In the genomic region with DNA sequence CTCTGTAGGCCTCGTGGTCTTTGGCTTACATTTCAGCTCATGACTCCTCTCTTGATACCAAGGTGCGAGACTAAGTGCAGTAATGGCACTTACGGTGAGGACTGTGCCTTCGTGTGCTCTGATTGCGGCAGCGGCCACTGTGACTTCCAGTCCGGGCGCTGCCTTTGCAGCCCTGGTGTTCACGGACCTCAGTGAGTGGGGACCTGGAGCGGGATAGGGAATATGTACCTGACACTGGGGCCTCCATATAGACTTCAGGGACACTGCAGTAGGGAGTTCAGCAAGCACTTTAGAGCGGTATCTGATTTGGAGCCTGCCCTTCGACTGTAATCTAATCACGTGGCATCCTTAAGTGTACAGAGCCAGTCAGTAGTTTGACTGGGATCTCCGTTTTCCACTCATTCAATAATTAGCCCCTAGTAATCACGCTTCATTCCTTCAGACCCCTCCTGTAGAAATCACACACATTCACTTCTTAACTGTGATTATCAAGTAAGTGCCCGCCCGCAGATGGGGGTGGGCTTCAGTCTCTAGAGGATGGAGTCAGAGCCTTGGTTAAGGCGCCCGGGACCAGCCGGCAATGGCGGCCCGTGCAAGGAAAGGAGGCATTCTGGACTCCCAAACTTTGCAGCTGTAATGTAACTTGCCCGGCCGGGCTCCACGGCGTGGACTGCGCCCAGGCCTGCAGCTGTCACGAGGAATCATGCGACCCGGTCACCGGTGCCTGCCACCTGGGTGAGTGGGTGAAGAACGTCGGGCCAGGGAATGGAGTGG, we compare ENCODE assay signal across 9 mouse cellular contexts. TPM values are rescaled to one million over a fixed set of nuclear protein-coding genes. Genes with fewer than 3 reads are reported as not detected.
DNase-seq lines count a peak whose midpoint lies in the region; ATAC-seq and TF ChIP-seq lines count a peak whose summit lies in the region.
"Had no signal": no experiment of that assay in that cellular context is flagged by ENCODE, and none has a peak within 500 bp of the region (broad histone marks: within the 10 kb centered on the region; RNA-seq: fewer than 3 reads in every experiment).

No protein-coding gene starts in this region.

- H3K4me1 ChIP-seq in embryonic facial prominence, embryonic 15.5 days = peaks cover 97% of the 10 kb centered on the region
- H3K4me1 ChIP-seq in intestine, postnatal 0 days (replicated peaks; ENCODE audit: control insufficient read depth, insufficient read depth, low read length) = 0 out of 2 replicates have a peak, but pooled peaks cover 8% of the 10 kb centered on the region
- peaks cover 54% of the 10 kb centered on the region for H3K4me1 ChIP-seq in neural tube, embryonic 13.5 days (replicated peaks)

- intact Hi-C loops in left cerebral cortex, adult 2 months (cut with DNase I) = no loop called here

- 27% methylated on average over 33 of the region's 33 CpGs for WGBS in embryonic facial prominence, embryonic 15.5 days
- 40% methylated on average over 33 of the region's 33 CpGs for WGBS in intestine, postnatal 0 days
- 6% methylated on average over 33 of the region's 33 CpGs for WGBS in neural tube, embryonic 13.5 days

- peak overlapping the region; percentile 37 for H3K4me3 ChIP-seq in left cerebral cortex, adult 2 months
- peak overlapping the region; percentile 37 for H3K4me3 ChIP-seq in embryonic facial prominence, embryonic 15.5 days (replicated peaks)
- H3K4me3 ChIP-seq in intestine, postnatal 0 days (ENCODE audit: low read depth, low read length) = peak overlapping the region; percentile 38
- H3K4me3 ChIP-seq in neural tube, embryonic 13.5 days = peak overlapping the region; percentile 39

- H3K4me2 ChIP-seq in embryonic facial prominence, embryonic 15.5 days (replicated peaks) = peak overlapping the region; percentile 81
- peak overlapping the region; percentile 60 for H3K4me2 ChIP-seq in intestine, postnatal 0 days (replicated peaks; ENCODE audit: low read depth)
- H3K4me2 ChIP-seq in neural tube, embryonic 13.5 days = peak overlapping the region; percentile 63

- H3K36me3 ChIP-seq in embryonic facial prominence, embryonic 15.5 days = no peaks in the 10 kb centered on the region; the same call in 1 of the 2 replicates
- H3K36me3 ChIP-seq in intestine, postnatal 0 days (ENCODE audit: control insufficient read depth, insufficient read depth) = 0 out of 2 replicates have a peak, but pooled peaks cover 4% of the 10 kb centered on the region
- H3K36me3 ChIP-seq in neural tube, embryonic 13.5 days = no peaks in the 10 kb centered on the region

- DNase-seq in left cerebral cortex, adult 2 months (ENCODE audit: extremely low spot score in 1 of 2, low spot score in 2 of 2) = no peak
- DNase-seq in left cerebral cortex, adult 11 months (ENCODE audit: low spot score) = no peak
- no peak for DNase-seq in thymus, adult 18-20 months
- DNase-seq in urinary bladder, postnatal 10 days (ENCODE audit: low spot score) = no peak
- no peak for DNase-seq in kidney, postnatal 36 days

- no peak for ATAC-seq in embryonic facial prominence, embryonic 15.5 days (ENCODE audit: insufficient number of reproducible peaks, low FRiP score, low TSS enrichment, low read depth)
- ATAC-seq in intestine, postnatal 0 days = no peak
- no peak for ATAC-seq in neural tube, embryonic 13.5 days (ENCODE audit: low read depth)

- H3K9ac ChIP-seq in embryonic facial prominence, embryonic 15.5 days = 0 out of 2 replicates have a peak overlapping the region, but pooled peaks have one; percentile 21
- no peak overlapping the region for H3K9ac ChIP-seq in intestine, postnatal 0 days (ENCODE audit: low read depth, low read length)
- peak overlapping the region; percentile 44 for H3K9ac ChIP-seq in neural tube, embryonic 13.5 days

- H3K9me3 ChIP-seq in embryonic facial prominence, embryonic 15.5 days (replicated peaks) = no peaks in the 10 kb centered on the region
- no peaks in the 10 kb centered on the region for H3K9me3 ChIP-seq in intestine, postnatal 0 days (ENCODE audit: control insufficient read depth)
- H3K9me3 ChIP-seq in neural tube, embryonic 13.5 days = no peaks in the 10 kb centered on the region

- H3K27ac ChIP-seq in left cerebral cortex, adult 2 months = no peak overlapping the region
- peak overlapping the region; percentile 91 for H3K27ac ChIP-seq in embryonic facial prominence, embryonic 15.5 days (replicated peaks)
- H3K27ac ChIP-seq in intestine, postnatal 0 days (ENCODE audit: low read depth, low read length) = no peak overlapping the region
- H3K27ac ChIP-seq in neural tube, embryonic 13.5 days (replicated peaks) = no peak overlapping the region

- no peak for TF ChIP-seq CTCF in left cerebral cortex, adult 2 months (IDR thresholded peaks at IDR 0.05)
- TF ChIP-seq CTCF in intestine, postnatal 0 days (IDR thresholded peaks at IDR 0.05; ENCODE audit: low read depth) = no peak

- peaks cover 39% of the 10 kb centered on the region for H3K27me3 ChIP-seq in embryonic facial prominence, embryonic 15.5 days
- peaks cover 74% of the 10 kb centered on the region for H3K27me3 ChIP-seq in intestine, postnatal 0 days (replicated peaks; ENCODE audit: control insufficient read depth, insufficient read depth, low read length)
- peaks cover 82% of the 10 kb centered on the region for H3K27me3 ChIP-seq in neural tube, embryonic 13.5 days

RNA-seq across cellular contexts. Expression of gene Scarf2, which starts 6.8 kb away (rescaled TPM):
- total RNA-seq in left cerebral cortex, adult 2 months (2021) = 1 to 10 TPM; 2.8 to 5.9 TPM
- polyA plus RNA-seq in embryonic facial prominence, embryonic 15.5 days (2015; fragmentation: Nextera tagmentation; extraction: Ambion mirVana) = 40.7 and 43.4 TPM in 2 replicates
- 6.3 and 6.9 TPM in 2 replicates for polyA plus RNA-seq in intestine, postnatal 0 days (2015; fragmentation: Nextera tagmentation; extraction: Ambion mirVana)
- polyA plus RNA-seq in neural tube, embryonic 13.5 days (2015; fragmentation: Nextera tagmentation; extraction: Ambion mirVana) = 3.4 and 3.7 TPM in 2 replicates

RNA-seq across cellular contexts. Expression of gene B830017H08Rik, which starts 29.1 kb away (rescaled TPM):
- 1 to 10 TPM; 3.4 to 4.1 TPM for total RNA-seq in left cerebral cortex, adult 2 months (2021)
- 0.30 and 0.52 TPM in 2 replicates for polyA plus RNA-seq in embryonic facial prominence, embryonic 15.5 days (2015; fragmentation: Nextera tagmentation; extraction: Ambion mirVana)
- not detected in 2 replicates for polyA plus RNA-seq in intestine, postnatal 0 days (2015; fragmentation: Nextera tagmentation; extraction: Ambion mirVana)
- 1.7 and 1.9 TPM in 2 replicates for polyA plus RNA-seq in neural tube, embryonic 13.5 days (2015; fragmentation: Nextera tagmentation; extraction: Ambion mirVana)
- total RNA-seq: gastrocnemius, adult 8-10 months had no signal

RNA-seq across cellular contexts. Expression of gene Car15, which starts 34.3 kb away (rescaled TPM):
- total RNA-seq in left cerebral cortex, adult 2 months (2021) = 10 to 100 TPM; 12.2 to 16.4 TPM
- polyA plus RNA-seq in embryonic facial prominence, embryonic 15.5 days (2015; fragmentation: Nextera tagmentation; extraction: Ambion mirVana) = 2.8 and 3.9 TPM in 2 replicates
- 0.39 and 0.59 TPM in 2 replicates for polyA plus RNA-seq in intestine, postnatal 0 days (2015; fragmentation: Nextera tagmentation; extraction: Ambion mirVana)
- 3.2 and 5.8 TPM in 2 replicates for polyA plus RNA-seq in neural tube, embryonic 13.5 days (2015; fragmentation: Nextera tagmentation; extraction: Ambion mirVana)

RNA-seq across cellular contexts. Expression of gene Klhl22, which starts 44.4 kb away (rescaled TPM):
- total RNA-seq in left cerebral cortex, adult 2 months (2021) = 10 to 100 TPM; 84.9 to 86.0 TPM
- polyA plus RNA-seq in embryonic facial prominence, embryonic 15.5 days (2015; fragmentation: Nextera tagmentation; extraction: Ambion mirVana) = 91.5 and 93.4 TPM in 2 replicates
- polyA plus RNA-seq in intestine, postnatal 0 days (2015; fragmentation: Nextera tagmentation; extraction: Ambion mirVana) = 29.0 and 29.9 TPM in 2 replicates
- 76.2 and 77.1 TPM in 2 replicates for polyA plus RNA-seq in neural tube, embryonic 13.5 days (2015; fragmentation: Nextera tagmentation; extraction: Ambion mirVana)
